Mouse (Mus musculus): ENCODE results near the gene Ifnl2.
A peak's percentile ranks its signal among the peaks of the same experiment; 100 is the strongest.

Ifnl2 gene

DNA sequence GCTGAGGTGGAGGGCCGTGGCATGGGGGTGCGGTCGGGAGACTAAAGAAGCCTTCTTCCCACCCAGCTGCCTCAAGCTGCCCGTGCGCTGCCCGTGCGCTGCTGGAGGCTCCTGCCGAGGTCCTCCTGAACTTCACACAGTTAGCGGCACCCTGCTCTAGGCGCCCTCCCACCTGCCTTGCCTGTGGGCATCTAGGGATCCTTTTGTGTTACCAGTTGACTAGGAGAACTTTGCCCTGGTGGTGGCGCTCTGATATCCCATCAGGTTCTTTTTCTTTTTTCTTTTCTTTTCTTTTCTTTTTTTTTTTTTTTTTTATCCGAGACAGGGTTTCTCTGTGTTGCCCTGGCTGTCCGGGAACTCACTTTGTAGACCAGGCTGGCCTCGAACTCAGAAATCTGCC lies 19.4 kb downstream of the Ifnl2 start:
- DNase-seq (ENCODE audit: low spot score in 2 of 2): no peak

DNA sequence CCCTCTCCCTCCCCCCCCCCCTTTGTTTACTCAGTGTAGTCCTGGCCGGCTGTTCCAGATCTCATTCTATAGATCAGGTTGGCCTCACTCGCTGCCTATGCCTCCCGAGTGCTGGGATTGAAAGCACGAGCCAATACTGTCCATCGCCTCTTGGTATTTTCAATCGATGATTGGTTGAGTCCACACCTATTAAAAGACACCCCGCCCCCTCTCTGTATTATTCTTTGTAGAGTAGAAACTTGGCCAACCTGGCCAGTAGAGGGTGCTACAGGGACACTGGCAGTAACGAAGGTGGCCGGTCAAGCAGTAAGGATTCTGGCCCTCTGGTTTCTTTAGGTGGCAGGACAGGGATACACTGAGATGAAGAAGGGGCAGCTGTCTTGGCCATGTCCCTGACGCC lies 19.8 kb downstream of the Ifnl2 start:
- DNase-seq (ENCODE audit: low spot score in 2 of 2): peak; percentile 44 to 72

DNA sequence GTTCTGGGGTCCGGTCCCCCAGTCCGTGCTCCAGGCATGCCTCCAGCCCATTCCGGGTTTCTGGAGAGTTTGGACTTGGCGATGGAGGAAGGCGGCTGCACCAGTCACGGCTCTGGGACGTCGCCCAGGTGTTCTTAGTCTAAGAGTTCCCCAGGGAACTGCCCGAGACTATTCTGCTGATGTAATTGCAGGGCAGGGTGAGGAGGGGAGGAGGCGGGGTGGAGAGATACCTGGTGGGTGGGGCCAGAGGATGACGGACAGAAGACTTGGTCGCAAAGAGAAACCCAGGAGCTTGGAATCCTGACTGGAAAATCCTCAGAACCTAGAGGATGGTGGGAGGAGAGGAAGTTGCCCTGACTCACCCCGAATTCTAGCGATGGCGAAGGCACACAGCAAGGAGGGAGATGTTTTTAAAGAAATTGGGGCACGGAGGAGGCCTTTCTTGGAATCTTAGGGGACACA lies 22.2 kb downstream of the Ifnl2 start:
- DNase-seq (ENCODE audit: low spot score in 2 of 2): no peak

DNA sequence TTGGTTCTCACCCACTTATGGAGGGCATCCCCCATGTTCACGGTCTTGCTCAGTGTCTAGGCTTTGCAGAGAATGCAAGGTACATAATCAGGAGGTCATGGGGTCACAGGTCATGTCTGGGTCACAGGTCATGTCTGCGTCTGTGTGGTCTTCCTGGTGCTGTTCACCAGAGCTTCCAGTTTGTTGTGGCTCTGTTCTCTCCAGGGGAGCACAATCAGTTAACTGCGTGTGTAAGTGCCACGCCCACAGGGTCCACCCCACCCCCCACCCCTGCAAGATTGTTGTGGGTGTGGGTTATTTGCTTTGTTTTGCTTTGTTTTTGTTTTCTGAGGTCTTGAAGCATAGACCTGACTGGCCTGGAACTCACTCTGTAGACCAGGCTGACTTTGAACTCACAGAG lies 26.1 kb downstream of the Ifnl2 start:
- DNase-seq (ENCODE audit: low spot score in 2 of 2): no peak

DNA sequence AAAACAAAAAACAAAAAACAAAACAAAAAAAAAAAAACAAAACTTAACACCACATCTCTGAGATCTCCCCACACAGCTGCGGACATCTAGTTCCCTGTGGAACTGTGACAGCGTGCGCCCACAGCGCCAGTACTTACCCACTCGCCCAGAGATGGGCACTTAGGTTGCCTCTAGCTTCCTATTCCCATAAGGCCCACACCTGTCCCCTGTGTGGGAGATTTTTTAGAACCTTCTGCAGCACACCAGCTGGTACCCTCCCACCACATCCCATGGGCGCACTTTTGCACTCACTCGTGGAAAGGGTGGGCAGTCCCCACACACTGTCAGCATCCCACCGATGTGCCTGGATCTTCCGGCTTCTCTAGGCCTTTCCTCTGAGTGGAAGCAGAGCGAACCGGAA lies 27.4 kb downstream of the Ifnl2 start:
- no peak for DNase-seq (ENCODE audit: low spot score in 2 of 2)

DNA sequence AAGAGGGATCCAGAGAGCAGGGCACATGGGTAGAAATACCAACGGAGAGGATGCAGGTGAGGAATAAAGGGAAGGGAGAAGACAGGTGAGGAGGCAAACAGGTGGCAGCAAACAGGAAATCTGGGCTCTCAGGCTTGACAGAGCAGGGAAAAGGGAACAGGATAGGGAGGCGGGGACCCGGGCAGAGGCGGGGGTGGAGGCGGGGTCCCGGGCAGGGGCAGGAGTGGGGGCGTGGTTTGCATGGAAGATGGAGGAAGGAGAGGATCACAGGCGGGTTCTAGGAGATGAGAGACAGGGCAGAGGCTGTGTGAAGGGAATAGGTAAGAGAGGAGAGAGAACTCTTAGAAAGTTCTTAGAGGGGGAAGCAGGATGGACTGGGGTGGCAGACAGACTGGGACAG lies 31.4 kb downstream of the Ifnl2 start:
- DNase-seq (ENCODE audit: low spot score in 2 of 2): no peak

DNA sequence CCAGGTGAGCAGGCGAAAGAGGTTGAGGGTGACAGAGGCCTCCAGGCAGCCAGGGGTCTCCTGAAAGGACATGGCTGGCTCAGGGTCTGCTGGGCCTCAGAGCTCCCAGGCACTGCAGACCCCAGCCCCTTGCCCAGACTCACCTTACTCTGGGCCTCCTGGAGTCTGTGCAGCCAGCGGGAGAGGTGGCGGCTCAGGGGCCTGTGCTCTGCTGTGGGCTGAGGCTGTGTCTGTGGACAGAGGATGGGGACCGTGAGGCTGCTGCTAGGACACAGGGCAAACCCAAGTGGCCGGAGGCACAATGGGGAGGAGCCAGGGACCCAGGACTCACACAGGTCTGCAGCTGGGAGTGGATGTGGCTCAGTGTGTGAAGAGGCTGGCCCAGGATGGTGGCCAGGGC lies 32.9 kb downstream of the Ifnl2 start:
- no peak for DNase-seq (ENCODE audit: low spot score in 2 of 2)

DNA sequence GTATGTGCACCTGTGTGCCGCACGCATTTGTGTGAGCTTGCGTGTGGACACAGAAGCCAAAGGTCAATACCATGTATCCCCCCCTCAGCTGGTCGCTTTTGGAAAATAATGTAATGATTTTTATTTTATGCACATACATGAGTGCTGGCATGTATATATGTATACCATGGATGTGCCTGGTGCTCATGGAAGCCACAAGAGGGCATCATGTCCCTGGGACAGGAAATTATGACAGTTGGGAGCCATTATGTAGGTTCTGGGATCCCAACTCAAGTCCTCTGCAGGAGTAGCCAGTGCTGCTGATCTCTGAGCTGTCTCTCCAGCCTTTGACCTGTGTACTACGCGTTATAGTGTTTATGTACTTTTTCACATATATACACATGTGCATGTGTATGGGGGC lies 34.1 kb downstream of the Ifnl2 start:
- no peak for DNase-seq (ENCODE audit: low spot score in 2 of 2)

DNA sequence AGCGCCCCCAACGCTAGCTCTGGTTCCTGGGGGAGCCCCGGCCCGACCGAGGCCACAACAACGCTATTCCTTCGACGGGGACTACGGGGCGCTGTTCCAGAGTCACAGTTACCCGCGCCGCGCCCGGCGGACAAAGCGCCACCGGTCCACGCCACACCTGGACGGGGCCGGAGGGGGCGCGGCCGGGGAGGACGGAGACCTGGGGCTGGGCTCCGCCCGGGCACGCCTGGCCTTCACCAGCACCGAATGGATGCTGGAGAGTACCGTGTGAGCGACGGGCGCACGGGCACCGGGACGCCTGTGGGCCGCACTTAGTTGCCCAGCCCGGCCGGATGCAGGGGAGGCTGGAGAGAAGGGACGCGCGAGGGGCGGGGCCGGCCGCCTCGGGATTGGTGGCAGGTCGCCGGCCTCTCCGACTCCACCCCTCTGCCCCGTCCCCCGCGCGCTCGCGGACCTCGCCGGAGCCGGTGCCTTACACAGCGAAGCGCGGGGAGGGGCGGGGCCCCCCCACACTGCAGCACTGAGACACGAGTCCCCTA lies 43.0 kb downstream of the Ifnl2 start:
- peak in 1 of 2 experiments; percentile 73 for DNase-seq (ENCODE audit: low spot score in 2 of 2)

DNA sequence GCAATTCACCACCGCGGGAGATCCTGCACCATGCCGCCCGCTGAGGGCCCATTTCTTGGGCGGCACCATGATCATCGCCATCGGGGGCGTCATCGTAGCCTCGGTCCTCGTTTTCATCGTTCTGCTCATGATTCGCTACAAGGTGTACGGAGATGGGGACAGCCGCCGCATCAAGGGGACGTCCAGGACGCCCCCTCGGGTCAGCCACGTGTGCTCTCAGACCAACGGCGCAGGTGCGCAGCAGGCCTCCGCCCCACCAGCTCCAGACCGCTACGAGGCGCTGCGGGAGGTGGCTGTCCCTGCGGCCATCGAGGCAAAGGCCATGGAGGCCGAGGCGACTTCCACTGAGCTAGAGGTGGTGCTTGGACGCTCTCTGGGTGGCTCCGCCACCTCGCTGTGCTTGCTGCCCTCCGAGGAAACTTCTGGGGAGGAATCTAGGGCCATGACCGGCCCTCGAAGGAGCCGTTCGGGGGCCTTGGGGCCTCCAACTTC lies 43.5 kb downstream of the Ifnl2 start:
- DNase-seq (ENCODE audit: low spot score in 2 of 2): no peak

DNA sequence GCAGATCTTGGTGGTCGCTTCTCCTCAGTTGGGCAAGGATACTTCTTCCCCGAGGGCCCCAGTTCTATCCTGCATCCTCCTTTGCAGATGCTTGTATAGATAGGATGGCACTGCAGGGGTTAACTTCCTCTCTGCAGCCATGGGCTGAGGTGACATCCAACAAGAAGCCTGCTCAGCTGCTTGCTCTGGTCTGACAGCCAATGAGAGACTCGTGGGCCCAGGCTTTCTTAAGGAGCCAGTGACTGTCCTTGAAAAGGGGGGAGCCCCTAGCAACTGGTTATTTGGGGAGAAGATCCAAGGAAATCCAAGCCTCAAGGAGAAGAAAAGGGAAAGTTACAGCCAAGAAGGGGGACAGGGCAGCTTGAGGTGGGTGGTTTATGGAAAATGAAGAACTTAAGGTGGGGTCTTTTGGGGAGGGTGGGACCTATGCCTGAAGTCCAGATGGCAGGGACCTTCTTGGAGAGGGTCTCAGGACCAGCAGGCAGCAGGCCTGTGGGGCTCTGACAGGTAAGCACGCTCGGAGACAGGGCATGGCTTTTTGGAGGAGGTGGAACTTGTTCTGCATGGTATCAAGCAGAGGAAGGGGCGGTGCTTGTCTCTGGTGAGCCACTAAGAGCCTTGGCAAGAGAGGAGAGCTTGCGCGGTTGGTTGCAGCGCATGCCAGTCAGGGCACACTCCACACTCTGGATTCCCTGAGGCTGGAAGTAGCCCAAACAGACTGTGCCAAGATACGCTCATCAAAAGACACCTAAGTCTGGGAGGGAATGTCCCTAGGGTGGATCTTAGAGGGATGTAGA lies 45.6 kb downstream of the Ifnl2 start:
- DNase-seq (ENCODE audit: low spot score in 2 of 2): no peak

DNA sequence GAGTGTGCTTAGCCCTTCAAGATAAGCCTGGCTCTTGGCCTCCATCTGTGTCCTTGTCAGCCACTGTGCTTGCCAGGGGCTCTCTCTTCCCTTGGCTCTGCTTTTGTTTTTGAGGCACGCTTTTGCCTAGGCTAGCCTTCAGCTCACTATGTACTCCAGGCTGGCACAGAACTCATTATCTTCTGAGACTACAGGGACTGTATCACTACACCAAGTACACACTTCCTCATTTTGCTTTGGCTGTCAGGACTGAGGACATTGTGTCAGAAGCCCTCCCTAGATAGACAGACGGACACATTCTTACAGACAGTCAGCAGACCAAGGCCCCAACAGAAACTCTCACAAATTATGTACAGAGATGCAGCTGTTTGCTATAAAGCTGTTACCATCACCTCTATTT lies 47.5 kb downstream of the Ifnl2 start:
- DNase-seq (ENCODE audit: low spot score in 2 of 2): no peak

DNA sequence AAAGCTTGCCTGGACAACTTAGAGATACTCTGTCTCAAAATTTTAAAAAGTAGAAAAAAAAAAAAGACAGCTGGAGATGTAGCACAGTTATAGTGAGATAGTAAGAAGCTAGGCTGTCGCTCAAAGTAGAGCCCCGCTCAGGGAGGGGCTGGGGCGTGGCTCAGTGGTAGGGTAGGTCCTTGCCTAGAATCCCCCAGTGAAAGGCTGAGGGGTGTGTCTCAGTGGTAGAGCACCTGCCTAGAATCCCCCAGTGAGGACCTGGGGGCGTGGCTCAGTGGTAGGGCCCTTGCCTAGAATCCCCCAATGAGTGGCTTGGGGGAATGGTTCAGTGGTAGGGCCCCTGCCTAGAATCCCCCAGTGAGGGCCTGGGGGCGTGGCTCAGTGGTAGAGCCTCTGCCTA lies 49.9 kb downstream of the Ifnl2 start:
- DNase-seq (ENCODE audit: low spot score in 2 of 2): no peak

All from spleen, postnatal 4 days (tissue).